Mouse (Mus musculus) ES-CJ7 (cell line): Measurements from ENCODE around the gene Olfr877.

Experiments used
- DNase-seq: peaks from one replicate; pipeline ENCODE4 v3.0.0; 2011; ENCODE audit warnings: low read depth, low spot score

Olfr877 gene

DNA sequence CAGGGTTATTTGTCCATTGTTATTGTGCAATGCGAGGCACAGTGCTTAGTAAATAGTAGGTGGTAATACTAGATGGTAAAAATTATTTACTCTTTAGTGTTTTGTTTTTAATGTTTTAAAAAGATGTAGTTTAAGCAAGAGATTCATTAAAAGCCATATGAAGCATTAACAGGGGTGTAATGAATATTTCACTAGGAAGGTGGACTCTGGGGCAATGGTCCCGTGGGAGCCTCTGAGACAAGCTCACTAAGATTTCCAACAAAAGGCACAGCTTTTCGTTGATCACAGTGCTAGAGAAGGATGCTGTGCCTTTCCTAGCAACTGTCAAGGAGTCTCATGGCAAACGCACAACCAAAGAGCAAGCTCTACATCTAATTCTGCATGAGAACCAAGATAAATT, at the start of gene Olfr877:
Olfr877 (plus strand) TSS at position 301 of the 400 bp plus-strand sequence.
- DNase-seq = no peak

DNA sequence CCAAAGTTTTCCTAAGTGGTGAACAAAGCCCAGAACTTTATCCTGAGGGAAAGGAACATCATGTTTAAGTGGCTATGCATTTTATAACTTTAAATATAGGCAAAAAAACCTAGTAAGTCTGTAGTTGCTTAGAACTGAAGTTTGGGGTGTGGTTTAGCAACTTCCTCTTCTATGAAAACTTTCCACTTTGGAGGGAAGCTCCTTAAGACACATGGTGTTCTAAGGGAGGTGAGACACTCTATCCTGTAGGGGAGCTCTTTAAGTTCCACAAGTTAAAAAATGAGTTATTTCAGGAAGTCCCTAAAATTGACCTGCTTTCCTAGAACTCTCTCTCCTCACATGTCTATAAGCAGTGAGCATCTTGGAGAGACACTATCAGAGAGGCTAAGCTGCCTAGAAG, 46.8 kb upstream of the Olfr877 start:
- DNase-seq = no peak

DNA sequence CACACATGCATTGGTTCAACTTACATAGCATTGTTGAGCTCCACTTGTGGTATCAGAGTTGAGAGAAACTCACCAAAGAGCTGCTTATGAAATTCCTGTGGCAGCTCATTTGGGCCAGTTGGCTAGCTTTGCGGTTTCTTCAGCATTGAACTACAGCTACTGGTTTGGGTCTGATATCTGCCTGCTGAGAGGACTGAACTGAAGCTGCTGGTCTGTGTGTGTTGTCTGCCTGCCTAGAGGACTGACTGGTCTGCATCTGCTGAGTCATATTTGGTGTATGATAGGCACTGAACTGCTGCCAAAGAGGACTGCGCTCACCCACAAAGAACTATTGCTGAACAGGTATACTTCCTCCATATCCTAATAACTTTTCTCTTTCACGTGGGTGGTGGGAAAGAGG, 45.6 kb upstream of the Olfr877 start:
- DNase-seq = no peak

DNA sequence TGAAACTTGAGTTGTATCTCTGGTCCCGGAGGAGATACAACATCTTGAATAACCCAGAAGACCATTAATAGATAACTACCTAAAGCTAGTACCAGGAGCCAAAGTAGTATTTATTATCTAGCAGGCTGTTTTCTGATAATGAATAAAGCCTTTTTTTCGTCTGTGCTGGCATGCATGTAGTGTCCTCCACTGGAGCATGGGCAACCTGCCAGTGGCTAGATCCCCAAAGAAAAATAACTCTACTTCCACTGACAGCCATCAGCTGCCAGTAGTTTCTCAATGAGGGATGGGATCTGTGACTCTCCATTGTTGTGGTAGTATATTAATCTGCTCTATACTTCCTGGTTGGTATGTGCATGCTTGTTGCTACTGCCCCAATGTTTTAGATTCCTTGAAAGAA, 45.1 kb upstream of the Olfr877 start:
- DNase-seq = no peak

DNA sequence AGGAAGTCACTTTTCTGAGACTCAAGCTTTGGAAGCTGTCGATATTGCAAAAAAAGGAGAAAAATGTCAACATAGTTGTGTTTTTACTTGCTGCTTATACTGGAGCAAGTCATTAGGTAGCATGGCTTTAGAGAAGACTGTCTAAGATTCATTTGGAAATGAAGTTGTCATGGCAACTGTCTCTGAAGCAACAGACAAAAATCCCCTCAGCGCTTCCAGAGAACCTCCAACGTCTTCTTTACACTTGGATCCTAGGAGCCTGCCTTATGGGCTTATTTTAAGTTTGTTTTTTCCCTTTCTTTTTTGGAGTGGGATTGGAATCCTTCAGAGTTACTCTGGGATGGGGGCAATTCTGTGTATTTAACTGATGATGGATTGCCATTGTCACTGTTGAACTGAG, 39.4 kb upstream of the Olfr877 start:
- no peak for DNase-seq

DNA sequence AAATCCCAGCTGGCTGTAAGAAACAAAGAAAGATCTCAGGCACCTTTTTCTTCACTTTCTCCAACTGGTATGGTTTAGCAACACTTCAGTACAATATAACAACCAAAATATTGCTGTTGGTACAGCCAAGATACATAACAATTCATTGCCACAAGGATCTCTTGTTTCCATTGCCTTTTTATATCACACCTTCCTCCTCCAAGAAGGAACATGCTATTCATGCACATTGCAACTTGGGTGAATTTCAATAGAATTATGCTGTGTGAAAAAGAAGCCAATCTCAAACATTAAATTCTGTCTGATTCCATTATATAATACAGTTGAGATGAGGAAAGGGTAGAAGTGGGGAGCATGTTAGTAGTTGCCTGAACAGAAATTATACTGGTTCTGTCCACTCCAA, 24.2 kb upstream of the Olfr877 start:
- no peak for DNase-seq

DNA sequence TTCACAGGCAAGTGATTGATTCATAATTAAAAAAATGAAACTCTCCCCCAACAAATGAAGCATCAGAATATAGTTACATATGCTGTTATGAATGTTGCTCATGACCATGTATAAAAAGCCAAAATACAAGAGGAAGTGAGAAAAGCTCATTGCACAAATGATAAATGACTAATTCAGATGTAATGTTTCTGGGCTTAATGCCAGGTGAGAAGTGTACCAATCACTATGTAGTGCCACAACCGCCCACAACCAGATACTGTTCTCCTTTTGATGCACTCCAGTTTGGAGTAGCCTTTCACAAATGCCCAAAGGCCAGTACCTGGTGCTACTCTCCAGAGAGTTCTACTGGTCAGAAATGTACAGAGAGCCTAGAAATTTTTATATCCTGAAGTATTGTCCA, 20.7 kb upstream of the Olfr877 start:
- DNase-seq = no peak

DNA sequence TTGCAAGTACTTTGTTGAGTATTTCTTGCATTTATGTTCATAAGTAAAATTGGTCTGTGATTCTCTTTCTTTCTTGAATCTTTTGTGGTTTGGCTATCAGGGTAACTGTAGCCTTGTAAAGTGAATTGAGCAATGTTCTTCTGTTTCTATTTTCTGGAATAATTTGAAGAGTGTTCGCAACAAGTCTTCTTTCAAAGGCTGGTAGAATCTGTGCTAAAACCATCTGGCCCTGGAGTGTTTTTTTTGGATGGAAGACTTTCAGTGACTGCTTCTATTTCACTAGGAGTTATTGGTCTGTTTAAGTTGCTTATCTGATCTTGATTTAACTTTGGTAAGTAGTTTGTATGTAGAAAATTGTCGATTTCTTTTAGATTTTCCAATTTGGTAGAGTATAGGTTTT, 4.8 kb upstream of the Olfr877 start:
- no peak for DNase-seq

DNA sequence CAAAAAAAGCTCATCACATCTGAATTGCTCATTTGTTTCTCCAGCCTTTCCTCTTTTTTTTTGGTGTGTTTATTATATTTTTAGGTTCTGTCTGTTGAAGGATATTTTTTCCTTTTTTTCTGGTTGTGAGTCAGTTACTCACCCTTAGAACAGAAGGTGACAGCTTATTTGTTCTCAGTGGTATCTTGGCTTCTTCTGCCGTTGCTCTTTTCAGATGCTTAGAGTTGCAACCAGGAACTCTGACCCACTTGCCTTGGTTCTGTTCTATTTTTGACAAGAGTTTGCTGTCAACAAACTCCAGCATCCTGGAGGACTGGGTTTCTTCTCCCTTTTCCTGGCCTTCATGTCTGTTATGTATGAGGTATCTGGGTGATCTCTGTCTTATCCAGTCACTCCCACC, 9.3 kb downstream of the Olfr877 start:
- DNase-seq = no peak

DNA sequence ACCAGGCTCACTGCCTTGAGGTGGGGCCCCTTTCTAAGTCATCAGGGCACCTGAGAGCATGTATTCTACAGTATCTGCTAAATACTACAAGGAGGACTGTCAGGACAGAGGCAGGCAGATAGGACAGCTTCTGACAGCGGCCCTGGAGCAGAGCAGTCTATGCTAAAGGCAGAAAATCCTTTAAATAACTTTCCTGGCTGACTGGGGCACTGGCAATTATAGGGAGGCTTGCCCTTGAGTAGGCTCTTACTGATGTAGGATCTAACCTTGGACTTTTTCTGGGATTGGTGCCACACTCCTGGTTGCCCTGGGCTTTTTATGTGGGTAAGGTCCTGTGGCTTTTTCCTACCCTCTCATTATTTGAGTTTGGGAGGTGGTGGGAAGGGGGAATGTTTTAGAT, 16.2 kb downstream of the Olfr877 start:
- no peak for DNase-seq

DNA sequence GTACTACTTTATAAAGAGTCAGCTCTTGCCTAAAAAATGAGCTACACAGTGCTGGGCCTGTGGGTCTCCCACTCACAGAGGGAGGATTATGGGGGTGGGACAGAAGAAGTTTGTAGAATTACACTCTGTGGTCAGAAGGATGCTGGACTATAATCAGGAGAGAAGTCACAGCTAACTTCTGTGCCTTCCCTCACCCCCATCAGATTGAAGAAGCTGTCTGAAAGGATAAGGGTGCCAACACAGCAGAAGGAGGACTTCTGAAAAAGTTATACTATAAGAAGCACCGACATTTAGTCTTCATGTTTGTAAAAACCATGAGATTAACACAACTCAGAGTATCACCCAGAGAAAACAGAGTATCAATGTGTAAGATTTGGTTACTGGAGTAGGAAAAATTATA, 17.0 kb downstream of the Olfr877 start:
- DNase-seq = no peak

DNA sequence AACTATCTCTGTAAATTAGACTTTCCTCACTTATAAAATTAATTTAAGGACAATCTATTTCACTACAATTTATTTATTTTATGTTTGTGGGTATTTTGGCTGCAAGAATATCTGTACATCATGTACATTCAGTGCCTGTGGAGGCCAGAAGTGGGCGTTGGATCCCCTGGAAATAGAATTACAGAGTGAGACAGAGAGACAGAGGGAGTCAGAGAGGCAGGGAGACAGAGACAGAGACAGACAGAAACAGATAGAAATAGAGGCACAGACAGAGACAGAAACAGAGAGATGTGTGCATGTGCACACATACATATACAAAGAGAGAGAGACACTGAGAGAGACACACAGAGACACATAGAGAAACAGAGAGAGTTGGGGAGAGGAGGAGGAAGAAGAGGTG, 17.5 kb downstream of the Olfr877 start:
- DNase-seq = no peak

DNA sequence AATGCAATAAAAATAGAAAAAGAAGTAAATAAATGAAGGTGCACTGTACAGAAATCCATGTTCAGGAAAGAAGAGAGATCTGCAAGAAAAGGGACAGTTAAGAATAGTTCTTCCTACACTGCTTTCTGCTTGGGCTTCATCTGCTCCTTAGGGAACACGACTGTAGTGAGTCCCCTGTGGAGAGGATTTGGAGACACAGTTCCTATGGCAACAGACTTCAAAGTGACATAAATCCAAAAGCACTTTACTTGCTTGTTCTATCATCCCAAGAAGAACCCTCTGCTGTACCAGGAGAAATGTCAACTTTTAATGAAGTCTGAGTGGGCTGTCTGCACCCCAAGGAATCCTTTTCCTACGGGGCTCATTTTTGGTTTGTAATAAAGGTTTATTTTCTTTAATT, 36.9 kb downstream of the Olfr877 start:
- DNase-seq = no peak

DNA sequence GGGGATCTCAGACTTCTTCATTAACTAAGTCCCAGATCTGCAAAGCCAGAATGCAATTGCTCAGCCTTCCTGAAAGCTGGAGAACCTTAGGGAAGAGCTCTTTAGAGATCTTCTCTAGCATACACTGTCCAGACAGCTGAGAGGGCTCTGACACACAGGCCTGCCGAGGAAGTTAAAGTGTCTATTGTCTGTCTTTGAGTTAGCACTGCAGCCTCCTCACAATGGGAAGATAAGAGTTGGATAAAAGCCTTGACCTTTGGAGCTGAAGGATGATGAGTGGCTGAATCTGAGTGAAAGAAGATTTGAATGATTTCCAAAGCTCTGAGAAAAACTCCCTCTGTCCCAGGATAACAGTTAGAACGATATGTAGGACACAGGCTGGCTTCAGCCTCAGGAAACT, 42.6 kb downstream of the Olfr877 start, which contains the start of gene Olfr145:
Olfr145 (plus strand) TSS at position 64 of the 400 bp plus-strand sequence.
- DNase-seq = no peak

DNA sequence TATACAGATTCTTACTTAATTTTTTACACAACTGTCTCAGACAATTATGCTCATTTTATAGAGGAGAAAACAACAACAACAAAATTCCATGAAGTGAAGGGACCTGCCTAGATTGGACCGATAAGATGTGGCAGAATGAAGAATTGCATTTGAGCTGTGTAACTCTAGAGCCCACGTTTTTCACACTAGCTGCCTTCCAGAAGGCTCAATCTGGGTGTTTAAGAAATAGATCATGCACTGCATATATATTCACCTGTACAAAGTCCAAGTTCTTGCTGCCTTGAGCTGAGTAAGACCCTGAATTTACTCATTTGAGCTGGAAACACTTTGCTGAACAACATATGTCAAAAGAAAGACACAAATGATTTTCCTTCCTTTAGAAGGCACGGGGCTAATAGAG, 51.5 kb downstream of the Olfr877 start:
- no peak for DNase-seq
